Mouse (Mus musculus) bone marrow macrophage, adult 2 months (primary cell): ENCODE results near the gene Mical3.

Source experiments
- CTCF ChIP-seq: IDR thresholded peaks from 2 replicates; pipeline ENCODE4 v1.5.1; 2012; ENCODE audit warnings: low read depth, mild to moderate bottlenecking, low read length, moderate library complexity
- POLR2A ChIP-seq: IDR thresholded peaks from 2 replicates; pipeline ENCODE4 v1.6.1; 2012; ENCODE audit warnings: mild to moderate bottlenecking, low read depth, low read length, borderline replicate concordance

- TF ChIP-seq CTCF: no peak
- TF ChIP-seq POLR2A: no peak
Observed at GRCm38 (mm10) chr6:121082094-121082473, 48.7 kb downstream of the Mical3 start.
